Mouse (Mus musculus): Measurements from ENCODE around the gene Epha10.
"Not testable (repeated sequence)": the region's sequence is repeated elsewhere in the genome, so short reads cannot be mapped to it uniquely, and the experiment has no call there.

The Epha10 gene

GRCm38 (mm10) chr4:124894508-124895428 lies 14.1 kb downstream of the Epha10 start:
- peak; percentile 76 for DNase-seq

DNA sequence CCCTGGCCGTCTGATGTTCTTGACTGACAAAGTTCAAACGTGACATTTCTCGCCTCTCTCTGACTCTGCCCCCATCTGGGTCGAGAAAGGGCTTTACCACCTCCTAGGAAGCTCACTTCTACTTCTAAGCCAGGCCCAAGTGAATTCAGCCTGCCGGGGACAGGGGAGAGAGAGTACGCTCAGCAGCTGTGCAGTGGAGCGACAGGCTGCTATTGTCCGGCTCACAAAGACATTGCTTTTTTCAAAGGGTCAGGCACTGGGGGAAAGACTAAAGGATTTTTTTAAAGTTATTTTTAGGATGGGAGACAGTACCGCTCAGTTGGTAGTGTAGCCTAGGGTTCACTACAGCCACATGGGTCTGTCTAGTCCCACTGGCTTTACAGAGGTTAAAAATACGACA lies 17.7 kb downstream of the Epha10 start:
- no peak for DNase-seq

GRCm38 (mm10) chr4:124899906-124900305 lies 19.2 kb downstream of the Epha10 start:
- no peak for DNase-seq

DNA sequence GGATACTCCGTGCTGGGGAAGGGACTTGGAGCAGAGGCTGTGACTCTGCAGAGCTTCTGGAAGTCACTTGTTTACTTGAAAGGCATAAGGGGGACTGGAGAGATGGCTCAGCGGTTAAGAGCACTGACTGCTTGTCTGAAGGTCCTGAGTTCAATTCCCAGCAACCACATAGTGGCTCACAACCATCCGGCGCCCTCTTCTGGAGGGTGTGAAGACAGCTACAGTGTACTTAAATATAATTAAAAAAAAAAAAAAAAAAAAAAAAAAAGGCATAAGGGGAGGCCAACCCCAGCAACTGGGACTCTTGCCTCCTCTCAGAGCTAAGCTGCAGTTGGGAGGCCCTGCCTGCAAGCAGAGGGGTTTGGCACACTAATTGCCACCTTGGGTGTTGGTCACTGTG lies 24.7 kb downstream of the Epha10 start:
- no peak for DNase-seq

DNA sequence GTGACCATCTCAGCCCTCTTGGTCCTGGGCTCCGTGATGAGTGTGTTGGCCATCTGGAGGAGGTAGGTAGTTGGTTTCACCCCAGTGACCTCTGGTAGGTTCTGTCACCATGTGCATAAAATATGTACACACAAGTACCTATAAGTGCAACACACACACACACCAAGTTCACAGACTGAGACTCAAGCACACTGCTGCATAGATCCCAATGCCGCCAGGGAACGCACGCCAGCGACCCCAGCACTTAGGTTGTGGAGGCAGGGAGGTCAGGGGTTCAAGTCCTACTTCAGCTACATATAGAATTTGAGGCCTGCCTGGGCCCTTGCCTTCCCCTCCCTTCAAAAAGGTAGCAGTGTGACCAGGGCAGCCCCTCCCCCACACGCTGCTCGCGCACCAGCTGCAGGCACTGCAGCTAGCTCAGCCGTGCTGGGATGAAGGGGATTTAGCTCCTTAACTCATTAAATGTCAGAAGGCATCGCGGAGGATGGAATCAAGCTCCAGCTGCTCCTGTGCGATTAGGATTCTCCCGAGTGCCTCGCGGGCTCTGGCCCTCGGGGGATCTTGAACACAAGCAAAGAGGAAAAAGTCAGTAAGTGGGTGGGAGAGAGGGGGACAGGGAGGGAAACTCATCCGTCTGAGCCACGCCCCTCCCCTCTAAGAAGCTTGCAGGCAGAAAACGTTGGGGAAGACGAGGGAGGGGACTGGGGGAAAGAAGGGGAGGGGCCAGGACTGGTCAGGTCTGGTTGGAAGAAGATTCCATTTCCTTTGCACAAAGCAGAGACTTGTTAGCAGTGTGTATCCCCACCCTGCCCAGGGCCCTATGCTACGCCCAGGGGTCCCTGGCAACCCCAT lies 25.5 kb downstream of the Epha10 start:
- DNase-seq: no peak

- DNase-seq: no peak
Observed at GRCm38 (mm10) chr4:124928102-124928501, 47.4 kb downstream of the Epha10 start.

- DNase-seq: peak; percentile 90
Observed at GRCm38 (mm10) chr4:124936613-124937471, 56.1 kb downstream of the Epha10 start, which contains the start of gene 9930104L06Rik. TSS of gene 9930104L06Rik (plus strand) at chr4:124937048.

DNA sequence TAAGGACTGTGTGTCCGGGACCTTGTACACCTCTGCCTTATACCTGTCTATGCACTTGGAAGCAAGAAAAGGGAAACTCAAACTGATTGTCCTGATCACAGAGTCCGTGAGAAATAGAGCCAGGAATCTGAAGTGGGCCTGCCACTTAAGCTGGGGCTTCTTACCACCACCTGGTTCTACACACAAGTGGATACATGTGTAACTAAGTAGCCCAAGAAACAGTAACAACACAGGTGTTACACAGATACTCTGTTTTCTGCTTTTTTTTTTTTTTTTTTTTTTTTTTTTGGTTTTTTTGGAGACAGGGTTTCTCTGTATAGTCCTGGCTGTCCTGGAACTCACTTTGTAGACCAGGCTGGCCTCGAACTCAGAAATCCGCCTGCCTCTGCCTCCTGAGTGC lies 58.5 kb downstream of the Epha10 start, which contains the start of gene Cdca8:
Gene Cdca8, minus strand, starts transcription at position 101 of the 400 bp plus-strand sequence.
- DNase-seq: not testable (repeated sequence)

DNA sequence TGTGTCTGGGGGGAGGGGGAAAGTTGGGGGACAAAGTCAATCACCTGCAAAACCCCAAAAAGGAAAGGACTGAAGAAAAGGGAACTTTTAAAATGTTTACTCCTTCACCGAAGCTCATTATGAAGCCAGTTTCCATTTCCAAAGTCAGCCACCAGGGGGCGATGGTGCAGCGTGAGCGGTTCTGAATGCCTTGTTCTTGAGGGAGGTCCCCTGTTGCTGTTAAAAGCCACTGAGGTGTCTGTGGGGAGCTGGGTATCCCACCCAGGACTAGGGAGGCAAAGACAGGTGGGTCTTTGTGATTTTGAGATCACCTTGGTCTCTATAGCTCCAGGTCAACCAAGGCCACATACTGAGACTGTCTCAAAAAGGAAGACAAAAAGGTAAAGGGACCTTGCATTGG lies 62.3 kb downstream of the Epha10 start:
- DNase-seq: peak; percentile 55

- no peak for DNase-seq
Observed at GRCm38 (mm10) chr4:124943781-124944180, 63.1 kb downstream of the Epha10 start.

DNA sequence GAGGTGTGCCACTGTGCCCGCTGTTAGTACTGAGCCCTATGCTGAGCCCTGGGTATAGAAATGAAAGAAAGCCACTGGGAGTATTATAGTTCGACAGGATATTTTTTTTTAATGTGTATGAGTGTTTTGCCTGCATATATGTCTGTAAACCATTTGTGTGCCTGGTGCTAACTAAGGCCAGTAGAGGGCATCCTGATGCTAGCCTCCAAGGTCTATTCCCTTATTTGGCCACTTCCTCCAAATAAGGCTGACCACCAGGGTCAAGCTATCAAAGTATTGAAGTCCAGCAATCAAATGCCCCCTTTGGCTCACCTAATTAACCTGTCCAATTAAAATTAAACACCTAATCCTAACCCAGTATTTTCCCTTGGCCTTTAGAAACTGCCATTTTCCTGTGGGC lies 64.3 kb downstream of the Epha10 start:
- no peak for DNase-seq

DNA sequence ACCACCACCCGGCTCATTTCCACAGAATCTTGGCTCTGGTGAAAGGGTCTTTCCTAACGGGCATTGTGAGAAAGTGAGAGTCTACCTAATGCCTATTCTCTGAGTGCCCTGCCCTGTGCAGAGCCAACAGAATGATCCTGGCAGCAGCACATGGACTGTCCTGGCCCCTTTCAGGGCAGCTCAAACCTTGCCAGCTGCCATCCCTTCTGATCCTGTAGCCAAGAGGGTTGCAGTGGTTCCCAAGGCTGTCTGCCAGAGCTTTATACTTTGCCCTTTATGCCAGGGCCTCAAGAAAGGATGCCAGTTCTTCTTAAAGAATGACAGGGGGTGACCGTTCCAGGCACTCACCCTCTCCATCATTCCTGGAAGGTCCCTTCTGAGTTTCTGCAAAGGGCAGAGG lies 68.8 kb downstream of the Epha10 start:
- no peak for DNase-seq

DNA sequence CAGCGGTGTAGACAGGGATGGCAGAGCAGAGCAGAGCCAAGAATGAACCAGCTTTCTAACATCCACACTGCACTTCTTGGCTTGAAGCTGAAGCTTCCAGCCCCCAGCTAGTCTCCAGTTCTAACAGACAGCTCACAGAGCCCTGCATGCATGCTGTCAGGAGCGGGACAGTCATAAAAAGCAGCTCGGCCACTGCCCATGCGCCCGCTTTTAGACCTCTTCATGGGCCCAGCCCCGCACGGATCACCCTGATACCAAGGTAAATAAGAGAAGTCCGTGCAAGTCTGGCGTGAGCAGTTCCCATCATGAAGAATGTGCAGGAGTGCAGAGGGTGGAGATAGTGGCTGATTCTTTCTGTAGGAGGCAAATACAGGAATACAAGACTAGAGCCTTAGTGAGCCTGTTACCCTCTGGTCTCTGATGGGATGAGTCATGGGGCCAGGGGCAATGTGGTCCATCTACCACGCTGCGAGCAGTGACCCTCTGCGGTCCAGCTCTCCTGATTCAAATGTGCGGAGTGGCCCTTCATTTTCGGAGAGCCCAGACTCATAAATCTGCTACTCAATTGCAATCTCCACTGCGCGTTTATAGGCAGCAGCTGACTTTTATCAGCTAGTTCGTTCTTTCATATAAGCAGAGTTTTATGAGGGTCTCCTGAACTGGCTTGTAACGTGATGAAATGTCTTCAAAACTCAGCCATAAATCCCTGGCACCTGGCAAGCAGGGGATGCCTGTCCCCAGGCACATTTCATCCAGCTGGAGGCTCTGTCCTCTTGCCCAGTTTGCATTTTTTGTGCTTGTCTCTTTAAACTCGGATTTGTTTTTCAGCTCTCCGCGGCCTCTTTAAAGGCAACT lies 69.7 kb downstream of the Epha10 start:
- no peak for DNase-seq

GRCm38 (mm10) chr4:124951036-124951433 lies 70.3 kb downstream of the Epha10 start:
- DNase-seq: no peak

DNA sequence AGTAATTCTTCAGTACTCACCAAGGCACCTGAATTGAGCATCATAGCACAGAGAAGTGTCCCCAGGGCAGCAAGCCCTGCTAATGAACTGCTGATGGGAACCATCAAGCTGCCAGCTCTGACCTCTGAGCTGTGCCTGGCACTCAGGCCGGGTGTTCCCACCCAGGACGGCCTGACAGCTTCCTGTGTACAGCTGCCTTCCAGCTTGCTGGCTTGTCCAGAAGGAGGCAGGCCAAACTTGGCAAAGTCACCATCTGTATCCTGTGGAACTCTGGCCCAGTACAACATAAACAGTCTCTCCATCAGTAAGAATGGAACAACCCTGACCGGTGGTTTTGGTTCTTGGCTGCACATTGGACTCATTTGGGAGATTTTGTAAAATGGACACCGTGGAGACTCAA lies 72.8 kb downstream of the Epha10 start:
- DNase-seq: no peak

- DNase-seq: no peak
Observed at GRCm38 (mm10) chr4:124957284-124957683, 76.6 kb downstream of the Epha10 start.

- DNase-seq: no peak
Observed at GRCm38 (mm10) chr4:124959062-124959461, 78.4 kb downstream of the Epha10 start.

DNA sequence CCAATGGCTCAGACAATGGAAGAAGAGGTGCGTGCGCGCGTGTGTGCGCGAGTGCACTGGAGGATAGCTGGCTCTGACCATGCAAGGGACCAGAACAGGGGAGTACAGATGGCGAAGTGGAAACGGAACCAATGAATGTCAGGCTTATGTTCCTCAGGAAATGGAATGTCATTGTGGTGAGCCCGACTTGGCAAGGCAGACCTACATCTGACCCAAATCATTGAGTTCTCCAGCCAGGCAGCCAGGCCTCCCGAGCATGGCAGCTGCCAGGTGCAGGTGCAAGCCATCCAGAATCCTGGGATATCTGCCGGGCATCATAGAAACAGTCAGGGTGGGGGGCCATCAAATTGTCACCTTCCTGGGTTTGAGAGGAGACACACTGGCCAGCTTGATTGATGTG lies 80.2 kb downstream of the Epha10 start:
- peak; percentile 14 for DNase-seq

- no peak for DNase-seq
Observed at GRCm38 (mm10) chr4:124962576-124962975, 81.9 kb downstream of the Epha10 start.

DNA sequence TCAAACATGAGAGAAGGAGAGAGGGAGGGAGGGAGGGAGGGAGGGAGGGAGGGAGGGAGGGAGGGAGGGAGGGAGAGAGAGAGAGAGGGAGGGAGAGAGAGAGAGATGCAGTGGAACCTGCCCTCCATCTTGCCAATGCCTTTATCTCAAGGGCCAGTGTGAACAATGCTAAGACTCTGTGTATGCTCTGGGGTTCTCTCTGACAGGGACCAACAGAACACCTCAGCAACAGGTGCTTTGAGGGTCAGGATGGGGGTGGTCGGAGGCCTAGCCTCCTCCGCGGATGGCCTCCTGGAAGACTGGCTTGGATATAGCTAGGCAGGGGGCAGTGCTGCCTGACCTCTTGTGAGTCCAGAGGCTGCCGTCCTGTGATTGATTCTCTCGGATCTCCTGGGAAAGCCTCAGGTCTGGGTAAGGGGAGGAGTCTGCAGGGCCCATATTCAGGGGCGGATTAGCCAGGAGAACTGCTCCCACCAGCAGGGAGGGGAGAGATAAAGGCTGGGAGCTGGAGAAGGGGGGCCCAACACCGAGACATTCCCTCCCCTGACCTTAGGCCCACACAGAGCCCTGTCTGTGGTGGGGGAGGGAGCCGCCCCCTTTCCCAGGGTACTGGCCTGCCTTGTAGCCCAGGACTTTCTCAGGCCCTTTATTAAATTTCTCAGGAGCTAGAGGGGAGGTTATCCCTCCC lies 84.4 kb downstream of the Epha10 start:
- DNase-seq: no peak

All from cerebellum, adult 11 months (tissue).